Mouse (Mus musculus) cerebellum, adult 11 months (tissue): ENCODE data around the gene Epha8.

Experiments used
- DNase-seq: peaks from one replicate; pipeline ENCODE4 v3.0.0; 2022

Epha8 gene

GRCm38 (mm10) chr4:136949266-136949989, 7.2 kb downstream of the Epha8 start:
- DNase-seq, result peak; percentile 62

- DNase-seq, result no peak
Measured at GRCm38 (mm10) chr4:136945397-136945796, 11.2 kb downstream of the Epha8 start.

GRCm38 (mm10) chr4:136944558-136945350, 11.9 kb downstream of the Epha8 start:
- DNase-seq, result no peak

GRCm38 (mm10) chr4:136943175-136943574, 13.4 kb downstream of the Epha8 start:
- no peak for DNase-seq

GRCm38 (mm10) chr4:136942761-136943160, 13.9 kb downstream of the Epha8 start:
- peak; percentile 77 for DNase-seq

- DNase-seq, result no peak
Measured at GRCm38 (mm10) chr4:136937935-136938334, 18.7 kb downstream of the Epha8 start.

GRCm38 (mm10) chr4:136937344-136937743, 19.3 kb downstream of the Epha8 start:
- peak; percentile 68 for DNase-seq

- no peak for DNase-seq
Measured at GRCm38 (mm10) chr4:136934746-136935613, 21.6 kb downstream of the Epha8 start.

GRCm38 (mm10) chr4:136930474-136930873, 26.1 kb downstream of the Epha8 start:
- DNase-seq, result no peak

- no peak for DNase-seq
Measured at GRCm38 (mm10) chr4:136928928-136929327, 27.7 kb downstream of the Epha8 start.

- DNase-seq, result no peak
Measured at GRCm38 (mm10) chr4:136925804-136926203, 30.8 kb downstream of the Epha8 start.

- no peak for DNase-seq
Measured at GRCm38 (mm10) chr4:136924529-136924928, 32.1 kb downstream of the Epha8 start.

- no peak for DNase-seq
Measured at GRCm38 (mm10) chr4:136919526-136919925, 37.1 kb downstream of the Epha8 start.

GRCm38 (mm10) chr4:136918834-136919233, 37.8 kb downstream of the Epha8 start:
- DNase-seq, result no peak

- DNase-seq, result no peak
Measured at GRCm38 (mm10) chr4:136917165-136917524, 39.5 kb downstream of the Epha8 start.

GRCm38 (mm10) chr4:136916359-136917164, 40.1 kb downstream of the Epha8 start:
- peak; percentile 39 for DNase-seq

GRCm38 (mm10) chr4:136912841-136913240, 43.8 kb downstream of the Epha8 start:
- DNase-seq, result no peak

- no peak for DNase-seq
Measured at GRCm38 (mm10) chr4:136911804-136912203, 44.8 kb downstream of the Epha8 start.

GRCm38 (mm10) chr4:136911211-136911646, 45.4 kb downstream of the Epha8 start:
- no peak for DNase-seq

GRCm38 (mm10) chr4:136907809-136908208, 48.8 kb downstream of the Epha8 start:
- no peak for DNase-seq

GRCm38 (mm10) chr4:136907033-136907432, 49.6 kb downstream of the Epha8 start:
- no peak for DNase-seq
